Mouse (Mus musculus): ENCODE measurements around the gene 4930518I15Rik. TPM values are rescaled to one million over a fixed set of nuclear protein-coding genes. Genes with fewer than 3 reads are reported as not detected.
"Not testable (repeated sequence)": the region's sequence is repeated elsewhere in the genome, so short reads cannot be mapped to it uniquely, and the experiment has no call there.

The 4930518I15Rik gene
- polyA plus RNA-seq, 1 experiment from 2014 or later, result 9.9 TPM

DNA sequence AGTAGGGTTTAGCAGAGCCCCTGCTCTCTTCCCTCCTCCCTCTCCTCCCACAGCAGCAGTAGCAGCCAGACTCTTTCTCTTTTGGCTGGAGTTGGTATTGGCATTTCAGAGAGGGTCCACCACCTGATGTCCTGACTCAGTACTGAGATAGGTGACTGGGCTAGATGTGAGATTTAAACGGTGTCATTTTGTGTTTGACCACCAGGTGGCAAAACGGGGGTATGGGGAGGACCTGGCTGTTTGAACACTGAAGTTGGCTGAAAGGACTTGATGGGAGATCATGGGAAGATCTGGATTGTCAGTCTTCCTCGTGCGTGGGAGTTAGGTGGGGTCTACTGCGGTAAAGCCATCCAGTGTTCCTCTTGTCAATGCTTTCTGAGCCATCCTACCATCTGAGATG lies 15.9 kb upstream of the 4930518I15Rik start:
- WGBS, result 36% methylated on average over 5 of the region's 5 CpGs
- H3K9me3 ChIP-seq, result no peaks in the 10 kb centered on the region
- no peaks in the 10 kb centered on the region for H3K27me3 ChIP-seq (replicated peaks; ENCODE audit: low read depth, poor library complexity, severe bottlenecking)
- peak; percentile 70 for DNase-seq (ENCODE audit: low spot score)
- H3K36me3 ChIP-seq (replicated peaks), result peaks cover 73% of the 10 kb centered on the region
- no peak overlapping the region for H3K27ac ChIP-seq (replicated peaks)
- H3K4me1 ChIP-seq, result no peaks in the 10 kb centered on the region
- no peak overlapping the region for H3K4me3 ChIP-seq

DNA sequence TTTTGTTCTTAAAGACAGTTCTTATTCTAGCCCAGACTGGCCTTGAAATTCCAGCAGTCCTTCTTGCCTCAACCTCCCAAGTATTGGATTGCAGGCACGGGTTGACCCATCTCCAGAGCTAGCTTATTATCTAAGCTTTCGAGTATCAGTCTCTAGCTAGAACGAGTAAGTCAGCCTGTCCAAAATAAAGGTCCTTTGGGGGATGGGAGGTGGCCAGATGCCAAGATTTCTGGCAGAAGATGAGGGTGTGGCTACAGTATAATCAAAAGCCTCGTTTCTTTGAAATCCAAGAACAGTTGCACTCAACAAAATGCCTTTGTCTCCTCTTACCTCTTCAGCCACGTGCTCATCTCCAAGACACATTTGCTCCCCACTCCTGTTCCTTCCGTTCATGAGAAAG lies 12.8 kb upstream of the 4930518I15Rik start:
- no peaks in the 10 kb centered on the region for H3K27me3 ChIP-seq (replicated peaks; ENCODE audit: low read depth, poor library complexity, severe bottlenecking)
- H3K9me3 ChIP-seq, result no peaks in the 10 kb centered on the region
- 82% methylated on average over 6 of the region's 6 CpGs for WGBS
- no peak for DNase-seq (ENCODE audit: low spot score)
- no peak overlapping the region for H3K27ac ChIP-seq (replicated peaks)
- no peaks in the 10 kb centered on the region for H3K4me1 ChIP-seq
- H3K4me3 ChIP-seq, result no peak overlapping the region
- peaks cover 100% of the 10 kb centered on the region for H3K36me3 ChIP-seq (replicated peaks)

DNA sequence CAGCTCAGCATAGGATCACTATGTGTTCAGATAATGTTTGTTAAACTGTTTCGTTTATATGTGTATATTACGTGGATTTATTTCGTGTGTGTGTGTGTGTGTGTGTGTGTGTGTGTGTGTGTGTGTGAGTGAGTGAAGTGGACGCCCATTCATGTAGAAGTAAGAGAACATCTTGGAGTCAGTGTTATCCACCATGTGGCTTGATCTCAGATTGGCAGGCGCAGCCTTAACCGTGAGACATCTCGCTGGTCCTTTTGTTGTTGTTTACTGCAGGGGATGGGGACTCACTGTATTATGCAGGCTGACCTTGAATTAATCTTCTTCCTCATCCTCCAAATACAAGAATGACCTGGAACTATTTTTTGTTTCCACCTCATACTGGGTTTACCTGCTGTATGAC lies 11.8 kb upstream of the 4930518I15Rik start:
- H3K36me3 ChIP-seq (replicated peaks), result peaks cover 98% of the 10 kb centered on the region
- peaks cover 1% of the 10 kb centered on the region for H3K4me1 ChIP-seq
- no peak overlapping the region for H3K27ac ChIP-seq (replicated peaks)
- no peaks in the 10 kb centered on the region for H3K27me3 ChIP-seq (replicated peaks; ENCODE audit: low read depth, poor library complexity, severe bottlenecking)
- no peak for DNase-seq (ENCODE audit: low spot score)
- H3K4me3 ChIP-seq, result no peak overlapping the region
- WGBS, result 90% methylated on average over 7 of the region's 7 CpGs
- H3K9me3 ChIP-seq, result no peaks in the 10 kb centered on the region

DNA sequence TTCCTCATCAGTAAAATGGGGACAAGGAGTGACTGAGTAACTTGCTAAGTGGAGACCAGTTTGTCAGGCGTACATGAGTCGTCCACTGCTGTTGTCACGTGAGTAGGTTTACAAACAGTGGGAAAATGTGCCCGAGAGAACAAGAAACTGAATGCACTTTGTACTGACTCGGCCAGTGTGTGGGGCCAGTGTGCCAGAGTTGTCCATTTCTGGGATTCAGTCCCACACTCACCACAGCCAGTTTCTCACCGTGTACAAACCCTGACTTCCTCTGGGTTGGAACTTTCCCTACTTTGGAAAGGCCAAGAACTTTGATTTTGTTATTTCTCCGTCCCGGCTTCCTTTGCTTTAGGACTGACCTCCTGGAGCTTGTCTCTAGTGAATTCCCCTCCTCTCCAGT lies 11.2 kb upstream of the 4930518I15Rik start:
- Histone ChIP-seq H3K27me3 (replicated peaks; ENCODE audit: low read depth, poor library complexity, severe bottlenecking) (no peaks in the 10 kb centered on the region), H3K9me3 (no peaks in the 10 kb centered on the region), H3K4me3 (no peak overlapping the region), H3K4me1 (peaks cover 7% of the 10 kb centered on the region), H3K27ac (replicated peaks) (no peak overlapping the region), H3K36me3 (replicated peaks) (peaks cover 94% of the 10 kb centered on the region)
- 82% methylated on average over 8 of the region's 8 CpGs for WGBS
- no peak for DNase-seq (ENCODE audit: low spot score)

DNA sequence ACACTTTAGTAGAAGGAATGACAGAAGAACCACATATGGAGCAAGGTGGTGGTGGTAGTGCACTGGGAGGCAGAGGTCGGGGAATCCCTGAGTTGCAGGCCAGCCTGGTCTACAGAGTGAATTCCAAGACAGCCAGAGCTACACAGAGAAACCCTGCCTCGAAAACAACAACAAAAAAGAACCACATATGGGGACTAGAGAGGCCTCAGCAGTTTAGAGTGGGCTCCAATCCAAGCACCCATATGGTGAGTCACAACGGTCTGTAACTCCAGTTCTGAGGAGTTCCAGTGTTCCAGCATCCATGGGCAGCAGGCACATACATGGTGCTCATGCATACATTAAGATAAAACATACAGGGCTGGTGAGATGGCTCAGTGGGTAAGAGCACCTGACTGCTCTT lies 6.7 kb upstream of the 4930518I15Rik start:
- WGBS, result 88% methylated on average over 3 of the region's 3 CpGs
- H3K27ac ChIP-seq (replicated peaks), result 0 out of 2 replicates have a peak overlapping the region, but pooled peaks have one; percentile 95
- DNase-seq (ENCODE audit: low spot score), result no peak
- H3K27me3 ChIP-seq (replicated peaks; ENCODE audit: low read depth, poor library complexity, severe bottlenecking), result no peaks in the 10 kb centered on the region
- H3K4me3 ChIP-seq, result peak overlapping the region; percentile 99
- no peaks in the 10 kb centered on the region for H3K9me3 ChIP-seq
- H3K4me1 ChIP-seq, result peaks cover 24% of the 10 kb centered on the region
- peaks cover 63% of the 10 kb centered on the region for H3K36me3 ChIP-seq (replicated peaks)

DNA sequence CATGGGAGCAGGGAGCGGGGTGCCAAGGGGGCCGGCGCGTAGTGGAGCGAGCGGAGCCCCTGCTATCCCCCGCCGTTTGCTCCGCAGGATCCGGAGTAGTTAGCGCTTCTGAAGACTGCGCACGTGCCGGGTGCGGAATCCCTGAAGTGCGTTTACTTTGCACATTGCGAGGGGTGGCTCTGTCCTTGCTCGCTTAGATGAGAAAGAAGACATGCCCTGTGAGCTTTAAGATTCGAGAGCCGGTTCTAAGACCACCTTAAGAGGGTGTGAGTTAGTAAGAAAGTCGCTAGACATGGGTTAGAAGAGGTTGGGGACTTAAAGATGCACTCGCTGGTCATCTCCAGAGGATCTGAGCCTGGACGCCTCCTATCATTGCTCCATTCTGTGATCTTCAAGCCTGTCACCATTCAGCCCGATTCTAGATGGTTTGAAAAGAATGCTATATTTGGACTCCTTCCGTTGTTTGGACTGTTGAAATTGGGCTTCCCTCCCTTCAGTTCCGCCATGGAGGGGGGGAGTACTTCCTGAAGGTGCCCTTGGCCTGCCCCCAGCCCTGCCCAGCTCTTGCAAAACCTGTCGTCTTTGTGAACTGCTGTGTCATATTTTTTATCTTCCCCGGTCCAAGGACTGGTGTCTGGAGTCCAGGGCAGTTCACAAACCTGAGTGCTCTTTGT lies 5.9 kb upstream of the 4930518I15Rik start:
- WGBS, result 4% methylated on average over 28 of the region's 28 CpGs
- peak overlapping the region; percentile 95 for H3K27ac ChIP-seq (replicated peaks)
- DNase-seq (ENCODE audit: low spot score), result no peak

DNA sequence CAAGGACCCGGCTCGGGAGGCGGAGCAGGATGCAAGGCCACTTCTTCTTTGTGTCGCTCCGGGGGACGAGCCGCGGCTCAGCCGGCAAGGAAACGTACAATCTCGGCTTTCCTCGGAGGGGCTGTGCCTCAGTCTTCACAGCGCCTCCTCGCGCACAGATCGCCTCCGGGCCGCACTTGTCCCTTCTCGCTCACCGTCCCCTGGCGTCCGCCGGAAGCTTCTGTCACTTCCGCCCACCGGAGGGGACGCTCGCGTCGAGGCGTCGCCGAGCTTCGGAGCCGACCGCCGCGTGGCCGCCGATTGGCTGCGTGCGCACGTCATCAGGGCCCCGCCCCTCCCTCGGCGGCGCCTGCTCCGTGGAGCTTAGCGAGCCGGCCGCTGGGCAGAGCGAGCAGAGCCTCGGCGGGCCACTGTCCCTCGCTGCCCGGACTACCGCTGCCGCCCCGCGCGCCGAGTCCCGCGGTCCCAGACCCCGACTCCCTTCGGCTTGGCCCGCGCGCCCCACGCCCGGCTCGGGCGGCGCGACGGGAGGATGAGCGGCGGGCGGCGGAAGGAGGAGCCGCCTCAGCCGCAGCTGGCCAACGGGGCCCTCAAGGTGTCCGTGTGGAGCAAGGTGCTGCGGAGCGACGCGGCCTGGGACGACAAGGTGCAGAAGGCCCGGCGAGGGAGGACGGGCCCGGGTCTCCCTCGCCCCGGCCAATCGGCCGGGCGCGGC lies 5.2 kb upstream of the 4930518I15Rik start, which contains the start of gene Rab5if:
Gene Rab5if, plus strand, starts transcription at position 357 of the 715 bp plus-strand sequence.
- Histone ChIP-seq H3K36me3 (replicated peaks) (peaks cover 62% of the 10 kb centered on the region), H3K27ac (replicated peaks) (peak within 1 kb of the TSS; percentile 95), H3K4me3 (peak within 1 kb of the TSS; percentile 99), H3K27me3 (replicated peaks; ENCODE audit: low read depth, poor library complexity, severe bottlenecking) (no peaks in the 10 kb centered on the region), H3K9me3 (no peaks in the 10 kb centered on the region), H3K4me1 (peaks cover 24% of the 10 kb centered on the region)
- WGBS, result under 1% methylated on average over 98 of the region's 98 CpGs
- DNase-seq (ENCODE audit: low spot score), result peak; percentile 98

More for the DNA sequence above, 5.9 kb upstream of the 4930518I15Rik start:
- Histone ChIP-seq H3K4me1 (peaks cover 24% of the 10 kb centered on the region), H3K27me3 (replicated peaks; ENCODE audit: low read depth, poor library complexity, severe bottlenecking) (no peaks in the 10 kb centered on the region), H3K36me3 (replicated peaks) (peaks cover 62% of the 10 kb centered on the region), H3K9me3 (no peaks in the 10 kb centered on the region), H3K4me3 (peak overlapping the region; percentile 99)

DNA sequence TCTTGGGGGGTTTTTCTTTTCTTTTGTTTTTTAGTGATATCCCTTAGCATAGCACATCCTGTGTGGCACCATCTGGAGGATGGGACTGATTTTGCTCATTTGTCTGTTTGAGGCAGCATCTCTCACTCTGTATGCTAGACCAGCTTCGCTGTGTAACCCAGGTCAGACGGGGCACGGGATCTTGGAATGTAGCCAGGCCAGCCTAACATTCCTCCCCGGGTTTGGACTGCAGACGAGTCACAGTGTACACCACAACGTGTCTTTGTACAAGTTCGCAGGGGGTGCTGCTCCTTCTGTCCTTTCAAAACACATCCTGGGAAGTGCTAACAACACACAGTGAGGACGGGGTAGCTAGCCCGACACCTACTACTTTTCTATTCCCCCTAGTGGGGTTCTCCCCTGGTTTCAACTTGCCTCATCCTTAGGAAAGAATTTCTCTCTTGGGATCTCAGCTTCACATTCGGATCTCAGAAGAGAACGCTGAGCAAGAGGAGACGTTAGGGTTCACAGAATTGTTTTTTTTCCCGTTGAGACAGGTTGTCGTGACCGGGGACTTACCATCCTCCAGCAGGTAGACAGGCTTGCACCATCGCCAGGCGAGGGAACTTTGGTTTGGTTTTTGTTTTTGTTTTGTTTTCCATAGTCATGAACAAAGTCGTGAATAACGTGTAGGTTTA lies 4.4 kb upstream of the 4930518I15Rik start:
- Histone ChIP-seq H3K27me3 (replicated peaks; ENCODE audit: low read depth, poor library complexity, severe bottlenecking) (no peaks in the 10 kb centered on the region), H3K36me3 (replicated peaks) (peaks cover 61% of the 10 kb centered on the region), H3K4me1 (peaks cover 24% of the 10 kb centered on the region), H3K4me3 (peak overlapping the region; percentile 99), H3K27ac (replicated peaks) (peak overlapping the region; percentile 95), H3K9me3 (no peaks in the 10 kb centered on the region)
- DNase-seq (ENCODE audit: low spot score), result peak; percentile 59
- under 1% methylated on average over 19 of the region's 19 CpGs for WGBS

DNA sequence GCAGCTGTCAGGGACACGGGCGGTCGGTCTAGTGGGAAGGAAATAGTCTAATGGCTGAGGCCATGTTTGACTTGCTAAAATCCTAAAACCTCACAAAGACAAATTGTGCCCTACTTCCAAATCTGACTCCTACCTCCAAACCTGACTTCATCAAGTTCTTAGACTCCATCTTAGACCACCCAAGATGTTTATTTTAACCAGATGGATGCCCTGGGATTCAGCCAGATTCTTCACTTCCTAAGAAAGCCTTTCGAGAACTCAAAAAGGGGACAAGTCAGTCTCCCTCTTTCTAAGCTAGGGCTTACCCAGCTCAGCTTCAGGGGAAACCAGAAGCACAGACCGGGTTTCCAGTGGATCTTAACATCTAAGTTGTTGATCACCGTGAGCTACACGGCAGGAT lies 925 bp upstream of the 4930518I15Rik start:
- Histone ChIP-seq H3K27me3 (replicated peaks; ENCODE audit: low read depth, poor library complexity, severe bottlenecking) (no peaks in the 10 kb centered on the region), H3K4me3 (no peak overlapping the region), H3K36me3 (replicated peaks) (peaks cover 68% of the 10 kb centered on the region), H3K27ac (replicated peaks) (no peak overlapping the region), H3K4me1 (peaks cover 14% of the 10 kb centered on the region), H3K9me3 (no peaks in the 10 kb centered on the region)
- 87% methylated on average over 7 of the region's 7 CpGs for WGBS
- DNase-seq (ENCODE audit: low spot score), result no peak

DNA sequence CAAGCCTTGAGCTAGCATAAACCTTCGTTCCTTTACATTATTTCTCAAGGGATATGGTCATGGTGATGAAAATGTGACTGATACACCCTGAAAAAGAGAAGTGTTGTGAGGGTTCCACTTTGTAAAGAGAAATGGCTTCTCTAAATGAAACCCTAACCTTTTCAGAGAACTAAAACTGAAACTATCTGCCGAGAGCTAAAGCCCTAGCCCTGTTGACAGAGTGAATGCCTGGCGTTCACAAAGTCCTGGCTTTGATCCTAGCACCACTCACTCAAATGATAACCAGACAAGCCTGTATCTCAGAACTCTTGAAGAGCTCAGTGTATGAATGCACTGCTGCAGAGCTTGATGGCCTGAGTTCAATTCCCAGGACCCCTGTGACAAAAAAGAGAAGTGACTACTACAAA lies 358 bp downstream of the 4930518I15Rik start:
- no peaks in the 10 kb centered on the region for H3K9me3 ChIP-seq
- H3K27me3 ChIP-seq (replicated peaks; ENCODE audit: low read depth, poor library complexity, severe bottlenecking), result no peaks in the 10 kb centered on the region
- DNase-seq (ENCODE audit: low spot score), result no peak
- peaks cover 11% of the 10 kb centered on the region for H3K4me1 ChIP-seq
- no peak overlapping the region for H3K27ac ChIP-seq (replicated peaks)
- no peak overlapping the region for H3K4me3 ChIP-seq
- WGBS, result 85% methylated on average over 3 of the region's 3 CpGs
- H3K36me3 ChIP-seq (replicated peaks), result peaks cover 78% of the 10 kb centered on the region

DNA sequence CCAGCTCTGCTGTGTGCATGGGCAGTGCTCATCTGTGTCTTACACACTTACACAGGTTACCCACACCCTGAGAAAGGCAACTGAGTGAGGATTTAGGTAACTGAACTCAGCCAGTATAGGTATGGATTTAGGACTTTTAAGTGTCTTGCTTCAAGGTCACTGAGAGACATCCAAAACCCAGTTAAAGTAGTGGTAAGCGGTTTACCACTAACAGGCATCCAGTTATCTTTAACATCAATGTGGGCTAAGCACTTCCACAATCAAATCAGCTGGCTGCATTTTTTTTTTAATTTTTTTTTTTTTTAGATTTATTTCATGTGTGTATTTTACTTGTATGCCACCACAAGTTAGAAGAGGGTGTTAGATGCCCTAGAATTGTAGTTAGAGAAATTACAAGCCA lies 1.4 kb downstream of the 4930518I15Rik start:
- no peak overlapping the region for H3K4me3 ChIP-seq
- DNase-seq (ENCODE audit: low spot score), result no peak
- H3K9me3 ChIP-seq, result no peaks in the 10 kb centered on the region
- H3K27ac ChIP-seq (replicated peaks), result no peak overlapping the region
- 0 out of 2 replicates have a peak, but pooled peaks cover 3% of the 10 kb centered on the region for H3K4me1 ChIP-seq
- WGBS, result 94% methylated on average over 1 of the region's 1 CpGs
- H3K27me3 ChIP-seq (replicated peaks; ENCODE audit: low read depth, poor library complexity, severe bottlenecking), result no peaks in the 10 kb centered on the region
- peaks cover 89% of the 10 kb centered on the region for H3K36me3 ChIP-seq (replicated peaks)

DNA sequence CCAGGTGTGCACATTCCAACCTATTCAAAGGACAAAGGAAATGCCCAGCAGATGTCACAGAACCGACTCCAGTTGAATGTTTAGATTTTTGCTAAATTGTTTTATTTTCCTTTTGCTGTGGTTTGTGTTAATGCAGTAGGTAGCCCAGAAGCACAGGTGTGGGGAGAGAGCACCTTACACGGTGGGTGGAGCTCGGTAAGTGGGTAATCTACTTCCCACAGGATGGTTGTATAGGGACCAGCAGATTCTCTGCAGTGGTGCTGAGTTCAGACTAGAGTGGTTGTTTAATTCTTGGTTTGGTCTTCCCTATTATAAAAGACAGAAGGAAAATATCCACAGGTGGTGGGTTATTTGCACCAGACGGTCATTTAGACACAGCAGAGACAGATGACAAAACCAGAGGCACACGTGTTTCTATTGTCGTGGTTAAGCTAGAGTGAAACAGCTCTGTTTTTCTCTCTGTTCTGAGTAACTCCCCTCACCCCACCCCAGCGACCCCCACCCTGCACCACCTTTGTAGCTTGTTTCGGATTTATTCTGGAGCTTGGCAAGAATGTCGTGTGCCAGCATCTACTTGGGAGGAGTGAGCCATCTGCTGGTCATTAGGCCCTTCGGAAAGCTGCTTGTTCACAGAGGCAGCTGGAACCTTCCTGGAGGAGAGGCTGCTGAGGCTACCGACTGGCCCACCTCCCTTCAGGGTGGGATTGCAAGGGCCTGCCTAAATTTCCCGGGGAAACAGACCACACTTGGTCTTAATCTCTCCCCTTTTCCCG lies 3.6 kb downstream of the 4930518I15Rik start:
- H3K9me3 ChIP-seq; H3K4me3 ChIP-seq; H3K27me3 ChIP-seq (replicated peaks; ENCODE audit: low read depth, poor library complexity, severe bottlenecking); H3K27ac ChIP-seq (replicated peaks); H3K4me1 ChIP-seq: not testable (repeated sequence)
- peaks cover 93% of the 10 kb centered on the region for H3K36me3 ChIP-seq (replicated peaks)
- DNase-seq (ENCODE audit: low spot score), result peak; percentile 41
- 55% methylated on average over 13 of the region's 13 CpGs for whole genome bisulfite sequencing

All from embryonic facial prominence, embryonic 10.5 days (tissue).